Mouse (Mus musculus) ES-E14 (cell line): ENCODE data around the gene Eif5a.

ENCODE experiments used
- HCFC1 ChIP-seq: IDR thresholded peaks from 2 replicates; pipeline ENCODE4 v1.6.1; 2012; ENCODE audit warnings: low read length, inconsistent platforms, borderline replicate concordance; ENCODE audit not compliant: insufficient read depth
- MAFK ChIP-seq: IDR thresholded peaks from 2 replicates; pipeline ENCODE4 v1.6.1; 2014; ENCODE audit warnings: mild to moderate bottlenecking, low read depth, low read length, inconsistent platforms; ENCODE audit not compliant: insufficient read depth
- ZC3H11A ChIP-seq: IDR thresholded peaks from 2 replicates; pipeline ENCODE4 v1.6.1; 2012; ENCODE audit warnings: low read depth, mild to moderate bottlenecking, inconsistent platforms, low read length, borderline replicate concordance
- ZNF384 ChIP-seq: IDR thresholded peaks from 2 replicates; pipeline ENCODE4 v1.6.1; 2012; ENCODE audit warnings: low read depth, low read length, inconsistent platforms

- TF ChIP-seq MAFK (no peak), ZC3H11A (no peak), HCFC1 (no peak), ZNF384 (no peak)
Measured at GRCm38 (mm10) chr11:69939181-69939580, 17.4 kb upstream of the Eif5a start.
